Mouse (Mus musculus) kidney, adult 9 months (tissue): ENCODE measurements around the gene Naa25.

Experiments used
- DNase-seq: peaks from one replicate; pipeline ENCODE4 v3.0.0; 2022

The Naa25 gene

DNA sequence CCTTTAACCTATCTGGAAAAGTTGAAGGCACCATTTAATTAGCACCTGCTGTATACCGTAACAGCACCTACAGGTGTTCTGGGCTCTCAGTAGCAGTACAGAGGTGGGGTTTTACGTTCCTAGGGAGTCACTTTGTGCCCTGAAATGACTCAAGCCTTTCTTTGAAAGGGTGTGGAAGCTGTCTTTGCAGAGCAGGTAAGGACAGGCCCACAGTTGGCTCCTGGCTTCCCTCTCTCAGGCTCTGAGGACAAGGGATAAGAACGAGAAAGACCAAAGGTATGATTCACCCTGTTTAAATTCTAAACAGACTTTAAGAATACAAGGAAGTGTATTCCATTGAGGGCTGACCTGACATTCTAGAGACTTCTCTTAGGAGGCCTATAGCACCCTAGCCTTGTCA lies 4.3 kb upstream of the Naa25 start:
- DNase-seq, result no peak

DNA sequence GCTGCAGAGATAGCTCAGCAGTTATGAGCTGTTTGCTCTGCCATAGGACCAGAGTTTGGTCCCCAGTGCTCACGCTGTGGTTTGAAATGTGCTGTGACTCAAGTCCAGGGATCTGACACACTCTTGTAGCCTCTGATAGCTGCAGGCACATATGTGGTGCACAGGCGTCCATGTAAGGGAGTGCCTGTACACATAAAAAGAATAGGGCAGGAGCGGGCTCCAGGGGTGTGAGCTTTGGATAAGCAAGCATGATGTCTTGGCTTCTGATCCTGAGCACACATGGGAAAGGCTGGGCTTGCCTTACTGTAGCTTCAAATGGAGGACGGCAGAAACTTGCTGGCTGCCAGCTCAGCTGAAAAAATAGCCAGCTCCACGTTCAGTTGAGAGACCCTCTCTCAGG lies 2.1 kb upstream of the Naa25 start:
- DNase-seq, result no peak

DNA sequence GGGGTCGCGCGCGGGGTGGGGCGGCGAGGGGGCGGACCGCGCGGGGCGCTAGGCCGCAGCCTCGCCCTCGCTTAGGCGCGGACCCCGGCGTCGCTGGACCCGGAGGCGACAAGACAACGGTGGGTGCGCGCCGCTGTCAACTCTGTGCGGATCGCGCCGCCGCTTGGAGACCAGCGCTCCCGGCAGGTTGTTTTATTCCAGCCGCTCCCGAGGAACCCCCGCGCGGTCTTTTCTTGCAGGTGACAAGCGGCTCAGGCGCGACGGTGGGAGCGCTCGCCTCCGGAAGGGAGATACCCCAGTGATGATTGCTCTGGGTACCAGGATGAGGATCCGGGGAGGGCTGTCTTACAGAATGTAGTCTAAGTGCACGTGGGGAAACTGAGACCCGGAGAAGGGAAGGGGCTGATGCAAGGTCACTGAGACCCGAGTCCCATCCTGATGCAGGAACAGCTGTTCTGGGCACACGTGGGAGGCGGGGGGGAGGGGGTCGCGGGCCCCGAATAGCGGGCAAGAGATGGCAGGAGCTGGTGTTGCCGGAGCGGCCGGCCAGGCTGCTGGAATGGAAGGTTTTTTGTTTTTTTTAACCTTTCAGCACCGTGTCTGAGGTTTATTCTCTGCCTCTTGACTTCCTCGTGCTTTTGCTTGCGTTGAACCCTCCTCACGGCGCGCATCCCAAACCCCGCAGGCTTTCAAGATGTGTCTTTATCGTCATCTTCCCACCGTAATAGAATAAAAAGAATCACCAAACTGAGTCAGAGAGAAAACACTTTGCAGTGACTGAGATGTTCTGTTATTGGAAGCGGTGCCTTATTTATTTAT lies 619 bp downstream of the Naa25 start:
- no peak for DNase-seq

DNA sequence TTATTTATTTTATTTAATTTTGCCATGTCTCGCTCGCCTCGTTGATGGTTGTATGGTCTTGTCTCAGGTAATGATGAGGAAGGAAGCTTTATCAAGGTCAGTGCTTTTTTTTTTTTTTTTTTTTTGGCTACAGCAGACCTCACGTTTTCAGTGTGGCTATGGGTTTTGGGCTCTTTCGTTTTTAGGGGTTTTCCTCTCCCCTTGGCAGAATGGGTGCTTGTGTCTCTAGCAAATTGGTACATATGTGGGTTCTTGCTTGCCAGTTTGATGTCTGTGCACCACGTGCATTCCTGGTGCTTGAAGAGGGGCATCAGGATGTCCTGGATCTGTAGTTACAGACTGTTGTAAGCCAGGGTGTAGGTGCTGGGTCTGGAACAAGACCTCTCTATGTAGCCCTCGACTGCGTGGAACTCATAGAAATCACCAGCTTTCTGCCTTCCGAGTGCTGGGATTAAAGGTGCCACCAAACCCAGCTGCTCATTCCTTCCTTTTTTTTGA lies 1.3 kb downstream of the Naa25 start:
- DNase-seq, result no peak

DNA sequence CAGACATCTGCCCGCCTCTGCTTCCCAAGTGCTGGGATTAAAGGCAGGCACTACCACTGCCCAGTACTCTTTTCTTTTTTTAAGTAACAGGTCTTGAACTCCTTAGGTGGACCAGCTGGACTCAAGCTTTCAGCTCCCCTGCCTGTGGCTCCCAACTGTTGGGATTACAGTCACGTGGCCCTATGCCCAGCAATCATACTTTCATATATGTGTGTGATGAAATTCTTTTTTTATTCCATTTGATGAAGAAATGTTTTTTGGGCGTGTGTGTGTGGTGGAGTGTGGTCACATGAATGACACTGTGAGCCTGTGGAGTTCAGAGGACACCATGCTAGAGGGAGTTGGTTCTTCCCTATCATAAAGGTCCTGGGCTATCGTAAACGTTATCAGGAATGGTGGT lies 1.8 kb downstream of the Naa25 start:
- DNase-seq, result no peak

DNA sequence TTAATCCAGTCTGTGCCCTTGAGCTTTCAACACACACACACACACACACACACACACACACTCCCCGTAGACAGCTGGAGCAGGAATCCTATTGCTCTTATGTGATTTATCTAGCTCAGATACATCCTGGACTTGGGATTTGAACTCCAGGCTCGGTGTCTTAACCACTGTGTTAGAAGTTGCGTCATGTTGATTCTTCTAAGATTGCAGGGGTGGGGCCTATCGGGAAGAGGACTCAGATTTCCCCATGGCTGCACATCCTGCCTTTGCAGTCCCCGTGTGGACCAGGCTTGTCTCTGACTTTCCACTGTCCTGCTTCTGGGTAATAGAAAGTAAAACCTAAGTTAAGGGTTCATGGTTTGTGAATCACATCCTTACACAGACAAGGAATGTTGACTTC lies 2.3 kb downstream of the Naa25 start:
- no peak for DNase-seq

DNA sequence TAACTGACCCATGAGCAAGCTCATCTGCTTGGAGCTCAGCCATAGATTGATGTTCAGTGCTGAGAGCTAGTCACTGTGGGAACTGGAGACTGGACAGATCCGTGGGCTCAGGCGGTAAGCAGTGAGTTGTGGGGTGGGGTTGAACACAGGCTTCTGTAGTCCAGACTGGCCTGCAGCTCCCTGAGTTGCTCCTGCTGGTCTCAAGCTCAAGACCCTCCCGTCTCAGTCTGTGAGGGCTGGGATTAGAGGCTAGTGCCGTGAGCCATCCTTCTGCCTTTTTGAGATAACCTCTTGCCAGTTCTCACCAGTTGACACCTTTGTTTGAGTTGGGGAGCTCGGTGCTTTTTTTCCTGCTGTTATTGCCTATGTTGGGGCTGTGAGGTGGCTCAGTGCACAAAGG lies 3.1 kb downstream of the Naa25 start:
- DNase-seq, result no peak

DNA sequence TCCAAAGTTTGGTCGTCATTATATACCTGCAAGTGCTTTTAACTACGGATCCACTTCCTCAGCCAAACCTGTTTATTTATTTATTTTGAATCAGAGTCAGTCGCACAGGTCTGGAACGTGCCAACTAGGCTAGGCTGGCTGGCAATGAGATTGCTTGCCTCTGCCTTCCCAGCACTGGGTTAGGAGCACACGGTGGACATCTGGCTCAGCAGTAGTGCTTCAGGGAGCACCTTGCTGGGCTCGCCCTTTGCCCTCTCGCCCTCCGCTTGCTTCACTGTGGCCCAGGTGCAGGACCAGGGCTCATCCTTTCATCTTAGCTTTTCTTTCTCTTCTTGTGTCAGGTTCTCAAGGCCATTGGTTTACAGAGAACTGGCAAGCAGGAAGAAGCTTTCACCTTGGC lies 10.1 kb downstream of the Naa25 start:
- DNase-seq, result peak; percentile 64

DNA sequence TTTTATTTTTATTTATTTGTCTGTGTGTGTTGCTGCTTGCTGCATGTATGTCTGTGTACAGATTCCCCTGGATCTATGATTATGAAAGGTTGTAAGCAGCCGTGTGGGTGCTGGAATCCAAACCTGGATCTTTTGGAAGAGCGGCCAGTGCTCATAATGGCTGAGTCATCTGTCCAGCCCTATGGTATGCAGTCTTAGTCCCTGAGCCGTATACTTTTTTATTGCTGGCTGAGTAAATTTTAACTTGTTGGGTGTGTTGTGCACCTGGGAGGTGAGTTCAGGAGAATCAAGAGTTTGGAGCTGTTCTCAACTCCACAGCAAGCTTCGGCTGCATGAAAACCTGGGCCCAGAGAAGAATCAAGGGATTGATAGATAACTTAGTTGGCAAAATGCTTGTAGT lies 13.2 kb downstream of the Naa25 start:
- DNase-seq, result no peak

DNA sequence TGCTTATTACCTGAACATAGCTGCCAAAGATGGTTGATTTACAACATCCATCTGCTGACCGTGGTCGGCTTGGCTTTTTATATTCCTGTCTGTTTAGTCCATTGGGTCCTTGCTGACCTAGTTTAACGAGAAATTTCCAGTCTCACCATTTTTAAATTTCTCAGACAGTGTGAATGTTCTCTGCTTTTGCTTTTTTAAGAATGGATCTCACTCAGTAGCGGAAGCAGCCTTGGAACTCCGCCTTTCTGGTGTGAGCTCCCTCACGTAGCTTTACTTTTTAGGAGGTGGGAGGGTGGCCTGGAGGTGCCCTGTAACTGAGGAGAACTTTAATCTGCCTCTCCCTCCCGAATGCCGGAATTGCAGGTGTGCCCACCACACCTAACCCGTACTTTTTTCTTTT lies 23.0 kb downstream of the Naa25 start:
- DNase-seq, result no peak

DNA sequence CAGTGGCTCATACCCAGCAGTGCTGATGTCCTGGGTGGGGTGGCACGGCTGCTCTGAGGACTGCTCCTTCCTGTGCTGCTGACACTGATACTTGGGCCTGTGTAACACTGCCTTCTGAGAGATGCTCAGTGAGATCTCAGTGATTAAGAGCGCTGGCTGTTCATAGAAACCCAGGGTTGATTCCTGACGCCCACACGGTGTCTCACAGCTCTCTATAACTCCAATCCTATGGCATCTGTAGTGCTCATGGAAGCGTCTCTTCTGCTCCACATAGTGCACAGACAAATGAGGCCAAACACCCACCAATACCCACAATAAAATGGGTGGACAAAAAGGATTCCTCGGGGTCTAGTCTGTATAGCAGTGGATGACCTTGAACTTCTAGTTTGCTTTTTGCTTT lies 25.1 kb downstream of the Naa25 start:
- no peak for DNase-seq

DNA sequence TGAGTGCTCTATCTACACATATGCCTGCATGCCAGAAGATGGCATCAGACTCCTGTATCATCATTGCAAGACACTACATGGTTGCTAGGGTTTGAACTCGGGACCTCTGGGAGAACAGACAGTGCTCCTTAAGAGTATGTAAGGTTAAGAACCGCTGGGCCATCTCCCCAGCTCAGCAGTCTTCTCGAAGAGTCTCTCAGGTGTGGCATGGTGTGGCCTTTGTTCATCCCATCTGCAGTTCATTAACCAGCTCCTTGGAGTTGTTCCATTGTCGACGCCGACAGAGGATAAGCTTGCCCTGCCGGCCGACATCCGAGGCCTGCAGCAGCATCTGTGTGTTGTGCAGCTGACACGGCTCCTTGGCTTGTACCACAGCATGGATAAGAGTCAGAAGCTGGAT lies 25.6 kb downstream of the Naa25 start:
- DNase-seq, result peak; percentile 93

DNA sequence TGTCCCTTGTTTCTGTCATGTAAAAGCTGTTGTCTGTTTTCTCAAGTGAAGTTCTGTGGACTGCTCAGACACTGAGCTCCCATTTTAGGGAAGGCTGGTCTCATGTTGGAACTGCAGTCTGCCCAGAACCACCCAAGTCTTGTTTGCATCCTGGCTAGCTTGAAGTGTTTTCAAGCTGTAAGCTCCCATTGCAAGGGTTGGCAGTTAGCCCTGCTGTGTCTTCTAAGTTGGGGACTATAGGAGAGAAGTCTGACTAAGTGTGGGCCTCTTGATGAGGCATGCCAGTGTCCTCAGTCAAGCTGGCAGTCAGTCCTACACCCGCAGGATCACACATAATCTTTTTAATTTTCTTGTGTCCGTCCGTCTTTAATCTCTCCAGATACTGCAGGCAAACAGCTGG lies 31.2 kb downstream of the Naa25 start:
- DNase-seq, result no peak

DNA sequence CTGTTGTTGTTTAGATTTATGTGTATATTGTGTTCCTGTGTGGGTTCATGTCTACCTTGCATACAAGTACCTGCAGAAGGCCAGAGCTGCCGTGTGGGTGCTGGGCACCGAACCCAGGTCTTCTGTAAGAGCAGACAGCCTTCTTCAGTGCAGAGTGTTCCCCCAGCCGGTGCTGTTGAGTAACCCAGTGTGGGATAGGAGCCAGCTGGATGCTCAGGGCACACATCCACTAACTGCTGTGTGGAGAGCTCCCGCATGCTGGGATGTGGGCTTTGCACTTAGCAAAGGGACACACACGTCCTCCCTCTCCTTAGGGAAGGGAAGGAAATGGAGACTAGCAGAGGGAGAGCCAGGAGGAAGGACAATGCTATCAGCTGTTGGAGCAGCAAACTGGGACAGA lies 40.4 kb downstream of the Naa25 start:
- no peak for DNase-seq

DNA sequence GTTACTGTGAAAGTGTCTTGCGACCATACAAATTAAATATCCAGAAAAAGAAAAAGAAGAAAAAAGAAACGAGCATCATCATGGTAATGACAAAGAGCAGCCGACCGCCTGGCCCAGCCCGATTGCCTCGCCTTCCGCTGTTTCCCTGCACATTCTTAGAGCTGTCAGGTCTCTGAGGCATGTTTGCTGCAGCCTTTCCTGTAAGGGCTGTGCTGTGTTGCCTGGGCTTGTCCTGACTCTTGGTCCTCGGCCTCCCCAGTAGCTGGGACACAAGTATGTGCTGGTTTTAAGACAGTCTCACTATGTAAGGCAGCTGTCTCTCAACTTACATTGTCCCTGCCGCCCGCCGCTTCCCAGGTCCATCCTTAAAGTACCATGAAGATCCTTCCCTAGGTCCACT lies 41.0 kb downstream of the Naa25 start:
- no peak for DNase-seq

DNA sequence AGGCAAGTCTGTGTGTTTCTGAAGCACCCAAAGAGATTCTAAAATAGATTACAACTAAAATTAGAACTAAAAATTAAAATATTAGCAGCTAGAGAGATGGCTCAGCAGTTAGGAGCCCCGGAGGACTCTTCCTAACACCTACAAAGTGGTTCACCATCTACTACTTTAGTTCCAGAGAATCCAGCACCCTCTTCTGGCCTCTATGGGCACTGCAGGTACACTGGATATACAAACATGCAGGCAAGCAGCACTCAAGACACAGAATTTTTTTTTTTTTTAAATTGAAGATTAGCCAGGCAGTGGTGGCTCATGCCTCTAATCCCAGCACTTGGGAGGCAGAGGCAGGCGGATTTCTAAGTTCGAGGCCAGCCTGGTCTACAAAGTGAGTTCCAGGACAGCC lies 45.8 kb downstream of the Naa25 start:
- peak; percentile 80 for DNase-seq

DNA sequence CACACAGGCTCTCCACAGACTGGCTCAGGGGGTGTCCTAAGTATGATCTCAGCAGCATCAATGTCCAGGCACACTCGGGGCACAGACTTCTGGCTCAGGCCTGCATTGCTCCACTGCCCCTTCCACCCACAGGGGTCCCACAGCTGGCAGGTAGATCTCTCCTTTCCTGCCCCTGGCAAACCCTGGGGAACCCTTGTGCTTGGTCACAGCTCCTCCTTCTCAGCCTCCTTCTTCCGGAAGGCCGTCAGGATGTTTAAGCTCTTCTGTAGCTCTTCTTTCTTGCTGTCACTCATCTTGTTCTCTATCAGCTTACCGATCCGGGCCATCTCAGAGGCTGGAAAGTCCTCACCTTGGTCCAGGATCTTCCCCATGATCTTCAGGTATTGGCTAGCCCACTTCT lies 47.1 kb downstream of the Naa25 start:
- DNase-seq, result no peak

DNA sequence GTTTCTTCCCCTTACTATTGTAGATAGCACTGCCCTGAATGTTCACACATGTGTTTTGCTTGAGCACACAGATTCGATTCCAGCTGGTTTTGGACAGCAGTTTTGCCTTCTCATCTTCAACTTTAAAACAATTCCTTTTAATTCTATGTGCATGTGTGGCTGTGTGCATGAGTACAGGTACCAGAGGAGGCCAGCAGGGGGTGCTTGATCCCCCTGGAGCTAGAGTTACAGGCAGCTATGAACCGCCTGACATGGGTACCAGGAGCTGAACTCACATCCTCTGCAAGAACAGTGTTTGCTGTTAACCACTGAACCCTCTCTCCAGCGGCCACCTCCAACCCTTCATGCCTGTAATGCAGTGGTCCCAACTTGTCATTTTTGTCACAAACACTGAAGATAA lies 50.7 kb downstream of the Naa25 start:
- DNase-seq, result peak; percentile 39

DNA sequence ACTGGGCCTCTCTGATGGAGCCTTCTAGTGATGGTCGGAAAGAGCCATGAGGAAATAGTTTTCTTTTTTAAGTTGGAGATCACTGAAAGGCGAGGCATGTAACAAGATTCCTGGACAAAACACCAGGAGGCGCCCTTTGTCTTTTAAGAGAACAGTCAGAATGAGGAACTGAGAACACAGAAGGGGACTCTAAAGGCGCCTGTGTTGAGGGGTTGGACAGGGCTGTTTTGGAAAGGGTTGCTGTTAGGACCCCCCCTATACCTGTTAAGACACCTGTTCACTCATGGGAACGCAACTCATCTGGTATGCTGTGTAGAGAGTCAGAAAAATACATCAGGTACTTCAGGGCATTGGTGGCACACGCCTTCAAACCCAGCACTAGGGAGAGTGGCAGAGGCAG lies 52.2 kb downstream of the Naa25 start:
- peak; percentile 74 for DNase-seq

DNA sequence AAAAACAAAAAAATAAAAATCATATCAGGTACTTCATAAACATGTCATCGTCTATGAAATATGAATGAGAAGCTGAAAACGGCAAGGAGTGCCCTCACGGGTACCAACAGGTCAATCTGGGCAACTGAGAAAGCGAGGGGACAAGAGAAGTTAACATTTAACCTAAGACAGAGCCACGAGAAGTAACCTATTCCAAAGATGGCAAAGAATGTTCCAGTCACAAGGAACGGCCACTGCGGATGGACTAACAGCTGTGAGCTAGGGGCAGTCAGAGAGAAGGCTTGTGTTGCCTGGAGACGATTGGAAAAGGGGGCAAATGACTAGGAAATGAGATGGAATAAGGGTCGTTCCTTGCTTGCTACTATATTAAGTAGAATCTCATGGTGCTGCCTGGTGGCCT lies 52.7 kb downstream of the Naa25 start:
- DNase-seq, result peak; percentile 76

DNA sequence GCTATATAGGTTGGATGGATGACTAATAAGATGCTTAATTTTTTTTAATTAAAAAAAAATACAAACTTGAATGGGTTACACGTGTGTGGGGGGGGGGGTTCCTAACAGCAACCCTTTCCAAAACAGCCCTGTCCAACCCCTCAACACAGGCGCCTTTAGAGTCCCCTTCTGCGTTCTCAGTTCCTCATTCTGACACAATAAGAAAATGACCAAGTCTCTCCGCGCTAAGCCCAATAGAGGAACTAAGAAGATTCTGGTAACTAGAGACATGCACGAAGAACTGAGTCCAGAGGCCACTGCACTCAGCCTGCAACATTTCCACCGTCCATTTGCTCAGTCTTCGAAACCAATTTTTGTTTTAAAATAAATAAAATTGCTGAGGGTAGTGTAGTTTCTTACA lies 53.5 kb downstream of the Naa25 start:
- DNase-seq, result peak; percentile 32

DNA sequence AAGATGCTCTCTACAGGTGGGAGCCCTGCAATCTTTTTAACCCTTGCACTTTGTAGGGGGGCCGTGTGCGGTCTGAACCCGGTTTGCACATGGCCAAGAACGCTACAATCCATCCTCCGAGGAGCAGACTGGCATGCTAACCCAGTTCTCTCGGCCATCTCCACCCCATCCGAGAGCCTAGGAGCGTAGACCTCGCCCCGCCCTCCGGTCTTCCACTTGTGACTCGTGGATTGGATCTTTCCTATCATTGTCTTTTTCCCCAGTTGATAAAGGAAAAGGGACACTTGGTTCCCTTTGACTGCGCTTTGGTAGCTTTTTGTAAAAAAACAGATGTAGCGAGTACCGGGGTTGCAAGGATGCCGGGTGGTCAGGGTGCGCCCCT lies 53.9 kb downstream of the Naa25 start, which contains the start of gene Tmem116:
Gene Tmem116, plus strand, starts transcription at position 250 of the 382 bp plus-strand sequence.
- peak; percentile 46 for DNase-seq

DNA sequence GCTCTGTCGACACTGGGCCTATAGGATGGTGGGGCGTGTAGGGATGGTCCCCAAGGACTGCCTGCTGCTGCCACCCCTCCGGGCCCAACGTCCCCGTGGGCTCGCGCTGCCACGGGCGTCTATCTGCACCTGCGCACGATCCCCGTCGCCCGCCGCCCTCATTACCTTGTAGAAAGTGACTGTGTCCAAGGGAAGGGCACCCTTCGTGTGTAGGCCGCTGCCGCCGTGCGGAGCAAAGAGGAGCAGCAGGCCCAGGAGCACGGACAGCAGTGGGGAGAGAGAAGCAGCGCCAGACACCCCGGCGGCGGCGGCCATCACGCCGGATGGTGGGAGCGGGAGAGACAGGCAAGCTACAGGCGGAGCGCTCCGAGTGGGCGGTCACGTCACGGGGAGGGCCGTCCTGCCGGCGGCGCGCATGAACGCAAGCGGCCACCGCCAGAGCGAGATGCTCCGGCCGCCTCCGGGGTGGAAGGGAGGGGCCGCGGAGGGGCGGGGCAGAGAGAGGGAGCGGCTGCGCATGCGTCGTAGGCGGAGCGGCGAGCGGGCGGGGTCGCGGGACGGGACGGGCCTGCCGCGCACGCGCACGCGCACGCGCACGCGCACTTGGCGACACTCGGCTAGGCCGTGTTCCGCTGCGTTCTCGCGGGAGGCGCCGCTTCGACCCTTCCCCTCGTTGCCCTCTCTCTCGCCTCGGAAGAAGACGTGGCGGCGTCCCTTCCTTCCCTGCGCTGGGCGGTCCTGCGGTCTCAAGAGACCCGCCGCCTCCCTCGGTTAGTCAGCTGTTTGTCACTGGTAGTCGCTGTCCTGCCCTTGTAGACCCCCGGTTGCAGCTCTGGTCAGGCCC lies 54.5 kb downstream of the Naa25 start, which contains the start of gene Erp29:
Gene Erp29, minus strand, starts transcription at position 481 of the 844 bp plus-strand sequence.
- peak; percentile 98 for DNase-seq

DNA sequence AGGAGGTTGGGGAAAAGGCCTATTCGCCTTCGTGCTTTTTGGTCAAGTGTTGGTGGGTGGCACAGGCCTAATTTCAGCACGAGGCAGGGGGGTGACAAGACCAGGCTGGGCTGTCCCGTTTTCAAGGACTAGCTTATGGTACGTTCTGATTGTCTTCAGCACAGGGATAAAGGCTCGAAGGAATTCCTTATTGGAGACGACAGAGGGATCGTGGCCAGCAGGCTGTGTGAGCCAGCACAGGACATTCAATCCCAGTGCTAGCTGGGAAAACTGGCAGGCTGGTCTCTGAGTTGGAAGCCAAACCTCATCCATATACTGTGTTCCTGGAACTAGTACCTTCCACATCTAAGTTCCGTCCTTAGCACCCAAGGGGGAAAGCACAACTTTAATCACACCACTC lies 55.2 kb downstream of the Naa25 start:
- no peak for DNase-seq
